Mouse (Mus musculus) CH12.LX (cell line): ENCODE measurements around the gene Bpifb6. TPM values are rescaled to one million over a fixed set of nuclear protein-coding genes. Genes with fewer than 3 reads are reported as not detected.
A peak's percentile ranks its signal among the peaks of the same experiment; 100 is the strongest.

ENCODE experiments used
- DNase-seq: peaks from one replicate; pipeline ENCODE4 v3.0.0-alpha.2; 2013; ENCODE audit errors: extremely low read depth
- H3K27ac ChIP-seq: 2 replicates; pipeline ENCODE4 v1.5.1; 2012; ENCODE audit warnings: low read depth, mild to moderate bottlenecking, control low read depth, moderate library complexity; ENCODE audit not compliant: insufficient read depth
- H3K27me3 ChIP-seq: replicated peaks from 2 replicates; pipeline ENCODE3; 2012; ENCODE audit warnings: inconsistent platforms
- H3K36me3 ChIP-seq, 2 experiments: replicated peaks in 1 of 2; 2 replicates each; pipeline versions ENCODE3 to v1.6.1; 2012; ENCODE audit warnings: inconsistent platforms in 1 of 2, low read length in 1 of 2, mild to moderate bottlenecking in 1 of 2, mixed read lengths in 1 of 2, moderate library complexity in 1 of 2; ENCODE audit not compliant: control insufficient read depth in 1 of 2, insufficient read depth in 1 of 2
- H3K4me1 ChIP-seq, 2 experiments: 2 replicates each; pipeline ENCODE4 v1.6.1; 2012; ENCODE audit warnings: inconsistent platforms in 1 of 2, moderate library complexity in 1 of 2; ENCODE audit not compliant: insufficient read depth in 2 of 2, control insufficient read depth in 1 of 2
- H3K4me2 ChIP-seq: 2 replicates; pipeline ENCODE4 v1.6.1; 2012; ENCODE audit warnings: low read depth, mild to moderate bottlenecking, control low read depth; ENCODE audit not compliant: poor library complexity, insufficient read depth, severe bottlenecking
- H3K4me3 ChIP-seq, 3 experiments: fragments of 150-350 bp in 1 of 3; sonication (generic) in 1 of 3; replicated peaks in 1 of 3; 2 replicates each; pipeline versions ENCODE3 to v1.5.1; 2011 to 2012; ENCODE audit warnings: low read depth in 2 of 3, low read length in 2 of 3, mild to moderate bottlenecking in 2 of 3, moderate library complexity in 2 of 3, control low read depth in 1 of 3, improper control_type of control experiment in 1 of 3, inconsistent platforms in 1 of 3, mixed read lengths in 1 of 3; ENCODE audit not compliant: poor library complexity in 1 of 3
- H3K79me2 ChIP-seq: replicated peaks from 2 replicates; pipeline ENCODE4 v1.6.1; 2012; ENCODE audit warnings: mild to moderate bottlenecking, moderate library complexity; ENCODE audit not compliant: control insufficient read depth, poor library complexity, insufficient read depth, severe bottlenecking; ENCODE audit errors: extremely low read depth
- H3K9ac ChIP-seq: 2 replicates; pipeline ENCODE4 v1.6.1; 2012; ENCODE audit warnings: low read depth, mild to moderate bottlenecking, control low read depth, moderate library complexity; ENCODE audit not compliant: insufficient read depth
- H3K9me3 ChIP-seq: replicated peaks from 2 replicates; pipeline ENCODE3; 2012; ENCODE audit warnings: low read length, inconsistent platforms, mixed read lengths
- BHLHE40 ChIP-seq: IDR thresholded peaks from 2 replicates; pipeline ENCODE4 v1.6.1; 2011; ENCODE audit warnings: mild to moderate bottlenecking, low read depth, low read length, improper control_type of control experiment
- CHD2 ChIP-seq: IDR thresholded peaks from 2 replicates; pipeline ENCODE4 v1.6.1; 2011; ENCODE audit warnings: low read length, improper control_type of control experiment
- CTCF ChIP-seq, 2 experiments: IDR thresholded peaks in 1 of 2; conservative IDR thresholded peaks in 1 of 2; 2 replicates each; pipeline ENCODE4 v1.5.1; 2011 to 2012; ENCODE audit warnings: low read depth in 2 of 2, low read length in 2 of 2, improper control_type of control experiment in 1 of 2, inconsistent platforms in 1 of 2, mild to moderate bottlenecking in 1 of 2, moderate library complexity in 1 of 2
- ELF1 ChIP-seq: IDR thresholded peaks from 2 replicates; pipeline ENCODE4 v1.6.1; 2014; ENCODE audit warnings: low read depth, mild to moderate bottlenecking, inconsistent platforms, low read length, improper control_type of control experiment
- EP300 ChIP-seq: IDR thresholded peaks from 2 replicates; pipeline ENCODE4 v1.6.1; 2011; ENCODE audit warnings: low read length, improper control_type of control experiment
- ETS1 ChIP-seq: conservative IDR thresholded peaks from 2 replicates; pipeline ENCODE4 v1.6.1; 2012; ENCODE audit warnings: low read depth, mild to moderate bottlenecking, inconsistent platforms, low read length, improper control_type of control experiment, moderate library complexity
- GABPA ChIP-seq: IDR thresholded peaks from 2 replicates; pipeline ENCODE4 v1.6.1; 2012; ENCODE audit warnings: low read depth, low read length, improper control_type of control experiment, inconsistent platforms; ENCODE audit not compliant: insufficient replicate concordance
- HCFC1 ChIP-seq: IDR thresholded peaks from 2 replicates; pipeline ENCODE4 v1.6.1; 2012; ENCODE audit warnings: low read depth, mild to moderate bottlenecking, inconsistent platforms, low read length, improper control_type of control experiment
- IRF4 ChIP-seq: IDR thresholded peaks from 2 replicates; pipeline ENCODE4 v1.6.1; 2014; ENCODE audit warnings: low read depth, mild to moderate bottlenecking, inconsistent platforms, low read length, improper control_type of control experiment
- JUND ChIP-seq: conservative IDR thresholded peaks from 2 replicates; pipeline ENCODE4 v1.6.1; 2011; ENCODE audit warnings: low read depth, low read length, improper control_type of control experiment
- KAT2A ChIP-seq: IDR thresholded peaks from 2 replicates; pipeline ENCODE4 v1.6.1; 2012; ENCODE audit warnings: low read length, improper control_type of control experiment, inconsistent platforms; ENCODE audit not compliant: insufficient replicate concordance
- MAZ ChIP-seq: IDR thresholded peaks from 2 replicates; pipeline ENCODE4 v1.6.1; 2012; ENCODE audit warnings: low read depth, mild to moderate bottlenecking, inconsistent platforms, low read length, improper control_type of control experiment, moderate library complexity
- RAD21 ChIP-seq: IDR thresholded peaks from 2 replicates; pipeline ENCODE4 v1.6.1; 2011; ENCODE audit warnings: low read depth, mild to moderate bottlenecking, low read length, improper control_type of control experiment, moderate library complexity
- SIN3A ChIP-seq: IDR thresholded peaks from 2 replicates; pipeline ENCODE4 v1.6.1; 2012; ENCODE audit warnings: low read length, improper control_type of control experiment, inconsistent platforms
- SMC3 ChIP-seq: IDR thresholded peaks from 2 replicates; pipeline ENCODE4 v1.6.1; 2011; ENCODE audit warnings: low read depth, low read length, improper control_type of control experiment
- TBP ChIP-seq: conservative IDR thresholded peaks from 2 replicates; pipeline ENCODE4 v1.6.1; 2011; ENCODE audit warnings: low read depth, low read length, improper control_type of control experiment
- UBTF ChIP-seq: IDR thresholded peaks from 2 replicates; pipeline ENCODE4 v1.6.1; 2012; ENCODE audit warnings: low read depth, mild to moderate bottlenecking, inconsistent platforms, low read length, improper control_type of control experiment, moderate library complexity
- ZKSCAN1 ChIP-seq: IDR thresholded peaks from 2 replicates; pipeline ENCODE4 v1.6.1; 2012; ENCODE audit warnings: low read depth, inconsistent platforms, low read length, improper control_type of control experiment, borderline replicate concordance
- ZMIZ1 ChIP-seq: IDR thresholded peaks from 2 replicates; pipeline ENCODE4 v1.6.1; 2012; ENCODE audit warnings: low read depth, mild to moderate bottlenecking, inconsistent platforms, low read length, improper control_type of control experiment
- ZNF384 ChIP-seq: IDR thresholded peaks from 2 replicates; pipeline ENCODE4 v1.6.1; 2012; ENCODE audit warnings: low read depth, low read length, improper control_type of control experiment, inconsistent platforms
- dilution Hi-C: fragments of 300-500 bp; cut with MboI; formaldehyde crosslinking; loops from 2 replicates; pipeline ENCODE4 v1.14.3; 2020; ENCODE audit warnings: low sequenced_read_pairs; ENCODE audit not compliant: extremely low pct_unique_long_range_greater_than_20kb, extremely low pct_ligation_motif_present
- in situ Hi-C: fragments of 300-500 bp; cut with MboI; formaldehyde crosslinking; loops from 3 replicates; pipeline ENCODE4 v1.14.3; 2019; ENCODE audit warnings: low sequenced_read_pairs, low pct_ligation_motif_present, low pct_unique_long_range_greater_than_20kb, mixed read lengths
- polyA plus RNA-seq: library from polyadenylated mRNA; unstranded; fragments of >175 nt; gene quantifications from 2 replicates; pipeline ENCODE4 v1.2.1, GENCODE M21; 2012; ENCODE audit warnings: low read depth; ENCODE audit not compliant: insufficient read length
- total RNA-seq, 2 experiments: library from RNA; depleted of rRNA; stranded (reverse); fragments of 300-350 nt in 1 of 2; fragments of >200 nt in 1 of 2; gene quantifications; 2 replicates each; pipeline ENCODE4 v1.2.3; 2012 to 2014

The Bpifb6 gene
- total and polyA plus RNA-seq, 3 experiments: not detected

- no peak within 1 kb of the TSS for H3K4me3 ChIP-seq
- dilution Hi-C loops (no loop called here), in situ Hi-C loops (loop anchor here (10.0 kb wide), 1 partner anchor 123 kb away; no protein-coding TSS in a partner anchor)
- TF ChIP-seq EP300 (no peak), BHLHE40 (no peak)
- no peak within 1 kb of the TSS for H3K27ac ChIP-seq
- no peaks in the 10 kb centered on the region for H3K36me3 ChIP-seq
- no peaks in the 10 kb centered on the region for H3K79me2 ChIP-seq
- peaks cover 3% of the 10 kb centered on the region for H3K9me3 ChIP-seq
- DNase-seq: no peak
- no peak within 1 kb of the TSS for H3K9ac ChIP-seq
- H3K4me1 ChIP-seq: no peaks in the 10 kb centered on the region
- no peak within 1 kb of the TSS for H3K4me2 ChIP-seq
- peaks cover 77% of the 10 kb centered on the region for H3K27me3 ChIP-seq
These were observed 37.7 kb downstream of the Bpifb6 start, which contains the start of gene Bpifb4 for GRCm38 (mm10) chr2:153937843-153938242. Gene Bpifb4 (plus strand): TSS chr2:153938212.

DNA sequence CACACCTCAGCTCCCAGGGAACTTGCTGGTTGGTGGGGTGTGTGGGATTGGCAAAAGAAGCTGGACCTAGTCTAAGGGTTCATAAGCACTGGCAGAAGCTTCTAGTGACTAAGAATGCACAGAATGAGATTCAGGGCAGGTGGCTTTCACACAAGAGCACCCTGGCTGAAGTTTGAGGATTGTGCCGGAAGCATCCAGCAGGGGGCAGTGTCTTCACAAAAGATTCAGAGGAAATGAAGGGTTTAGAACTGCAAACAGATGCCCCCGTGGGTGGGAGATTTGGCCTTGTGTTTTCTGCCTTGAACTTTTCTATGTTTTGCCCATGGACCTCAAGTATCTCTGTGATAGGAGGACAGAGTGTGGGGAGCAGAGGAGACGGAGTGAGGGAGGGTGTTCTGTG, 43.3 kb downstream of the Bpifb6 start:
- Histone ChIP-seq H3K4me1 (no peaks in the 10 kb centered on the region), H3K27ac (no peak overlapping the region), H3K9ac (no peak overlapping the region), H3K9me3 (peaks cover 3% of the 10 kb centered on the region), H3K79me2 (no peaks in the 10 kb centered on the region), H3K4me2 (no peak overlapping the region), H3K36me3 (no peaks in the 10 kb centered on the region), H3K27me3 (peaks cover 69% of the 10 kb centered on the region), H3K4me3 (no peak overlapping the region)
- TF ChIP-seq SMC3 (peak; percentile 48), ETS1 (no peak), MAZ (no peak), CTCF (conservative IDR thresholded peaks at IDR 0.05 in 1 of 2, IDR thresholded peaks at IDR 0.05 in 1 of 2; ENCODE audit: low read depth in 2 of 2, low read length in 2 of 2) (peak; percentile 76 to 80), RAD21 (peak; percentile 54), GABPA (no peak), IRF4 (no peak)
- in situ Hi-C loops (no loop called here), dilution Hi-C loops (no loop called here)
- DNase-seq: peak; percentile 55

- Histone ChIP-seq H3K27me3 (peaks cover 73% of the 10 kb centered on the region), H3K4me2 (no peak overlapping the region), H3K4me1 (no peaks in the 10 kb centered on the region), H3K9me3 (peaks cover 3% of the 10 kb centered on the region), H3K9ac (no peak overlapping the region), H3K36me3 (no peaks in the 10 kb centered on the region), H3K79me2 (no peaks in the 10 kb centered on the region), H3K27ac (no peak overlapping the region), H3K4me3 (no peak overlapping the region)
- in situ Hi-C loops: no loop called here
- no peak for DNase-seq
- TF ChIP-seq CHD2: no peak
- no peak for TF ChIP-seq JUND
- no peak for TF ChIP-seq UBTF
- TF ChIP-seq HCFC1: no peak
- no peak for TF ChIP-seq ZMIZ1
- TF ChIP-seq SIN3A: no peak
- TF ChIP-seq KAT2A: no peak
- no peak for TF ChIP-seq IRF4
- no peak for TF ChIP-seq ELF1
- TF ChIP-seq MAZ: no peak
- no peak for TF ChIP-seq ZKSCAN1
- TF ChIP-seq TBP: no peak
- no peak for TF ChIP-seq ZNF384
- TF ChIP-seq ETS1: no peak
- dilution Hi-C loops: no loop called here
These were observed 44.4 kb downstream of the Bpifb6 start for GRCm38 (mm10) chr2:153944567-153944966.
